Mouse (Mus musculus) MEL (cell line): Measurements from ENCODE around the gene Asb2. TPM values are rescaled to one million over a fixed set of nuclear protein-coding genes. Genes with fewer than 3 reads are reported as not detected.

ENCODE experiments used
- DNase-seq: peaks from one replicate; pipeline ENCODE4 v3.0.0; 2011; ENCODE audit warnings: low read depth, low spot score
- H3K27ac ChIP-seq: 2 replicates; pipeline ENCODE4 v1.5.1; 2012; ENCODE audit warnings: low read depth, mild to moderate bottlenecking, control low read depth, low read length, moderate library complexity; ENCODE audit not compliant: control insufficient read depth
- H3K27me3 ChIP-seq, 2 experiments: fragments of 150-350 bp in 1 of 2; sonication (generic) in 1 of 2; 2 replicates each; pipeline ENCODE4 v1.6.1; 2012; ENCODE audit warnings: low read length in 2 of 2, mild to moderate bottlenecking in 2 of 2, improper control_type of control experiment in 1 of 2, moderate library complexity in 1 of 2; ENCODE audit not compliant: insufficient read depth in 2 of 2, control insufficient read depth in 1 of 2
- H3K36me3 ChIP-seq, 2 experiments: 2 replicates each; pipeline ENCODE4 v1.6.1; 2012 to 2014; ENCODE audit warnings: low read length in 2 of 2, improper control_type of control experiment in 1 of 2, inconsistent platforms in 1 of 2, mild to moderate bottlenecking in 1 of 2; ENCODE audit not compliant: insufficient read depth in 2 of 2, control insufficient read depth in 1 of 2
- H3K4me1 ChIP-seq, 2 experiments: fragments of 150-350 bp in 1 of 2; sonication (generic) in 1 of 2; 2 replicates each; pipeline ENCODE4 v1.6.1; 2012; ENCODE audit warnings: low read length in 2 of 2, improper control_type of control experiment in 1 of 2, mild to moderate bottlenecking in 1 of 2; ENCODE audit not compliant: insufficient read depth in 2 of 2, control insufficient read depth in 1 of 2
- H3K4me3 ChIP-seq, 2 experiments: fragments of 150-350 bp in 1 of 2; sonication (generic) in 1 of 2; 2 replicates each; pipeline ENCODE4 v1.5.1; 2012; ENCODE audit warnings: low read depth in 2 of 2, low read length in 2 of 2, mild to moderate bottlenecking in 2 of 2, moderate library complexity in 2 of 2, control low read depth in 1 of 2, improper control_type of control experiment in 1 of 2; ENCODE audit not compliant: control insufficient read depth in 1 of 2, insufficient read depth in 1 of 2
- H3K79me2 ChIP-seq: 2 replicates; pipeline ENCODE4 v1.6.1; 2012; ENCODE audit warnings: mild to moderate bottlenecking, low read length, moderate library complexity; ENCODE audit not compliant: control insufficient read depth, poor library complexity, insufficient read depth
- H3K9ac ChIP-seq: 2 replicates; pipeline ENCODE4 v1.6.1; 2012; ENCODE audit warnings: low read depth, mild to moderate bottlenecking, control low read depth, low read length, moderate library complexity; ENCODE audit not compliant: control insufficient read depth, poor library complexity, severe bottlenecking
- H3K9me3 ChIP-seq: fragments of 150-350 bp; sonication (generic); replicated peaks from 2 replicates; pipeline ENCODE4 v1.6.1; 2012; ENCODE audit warnings: mild to moderate bottlenecking, low read length, improper control_type of control experiment, moderate library complexity; ENCODE audit not compliant: insufficient read depth
- CTCF ChIP-seq, 3 experiments: IDR thresholded peaks in 2 of 3; conservative IDR thresholded peaks in 1 of 3; 2 replicates each; pipeline ENCODE4 v1.5.1; 2011 to 2012; ENCODE audit warnings: low read length in 3 of 3, low read depth in 2 of 3, mild to moderate bottlenecking in 2 of 3, improper control_type of control experiment in 1 of 3, inconsistent platforms in 1 of 3, mixed read lengths in 1 of 3, moderate library complexity in 1 of 3; ENCODE audit not compliant: control insufficient read depth in 1 of 3, insufficient read depth in 1 of 3, poor library complexity in 1 of 3, severe bottlenecking in 1 of 3
- ELF1 ChIP-seq: IDR thresholded peaks from 2 replicates; pipeline ENCODE4 v1.6.1; 2014; ENCODE audit warnings: low read depth, mild to moderate bottlenecking, inconsistent platforms, low read length, improper control_type of control experiment, moderate library complexity
- GATA1 ChIP-seq: IDR thresholded peaks from 2 replicates; pipeline ENCODE4 v1.6.1; 2011; ENCODE audit warnings: low read depth, low read length, improper control_type of control experiment
- JUND ChIP-seq: IDR thresholded peaks from 2 replicates; pipeline ENCODE4 v1.6.1; 2011; ENCODE audit warnings: low read depth, mild to moderate bottlenecking, improper control_type of control experiment, low read length
- MAFK ChIP-seq: IDR thresholded peaks from 2 replicates; pipeline ENCODE4 v1.6.1; 2011; ENCODE audit warnings: low read depth, mild to moderate bottlenecking, low read length, improper control_type of control experiment, borderline replicate concordance
- MXI1 ChIP-seq: IDR thresholded peaks from 2 replicates; pipeline ENCODE4 v1.6.1; 2011; ENCODE audit warnings: mild to moderate bottlenecking, low read depth, low read length, improper control_type of control experiment
- MYB ChIP-seq: IDR thresholded peaks from 2 replicates; pipeline ENCODE4 v1.6.1; 2011; ENCODE audit warnings: mild to moderate bottlenecking, low read depth, low read length, improper control_type of control experiment
- POLR2AphosphoS2 ChIP-seq: IDR thresholded peaks from 2 replicates; pipeline ENCODE4 v1.6.1; 2011; ENCODE audit warnings: low read length, improper control_type of control experiment
- RAD21 ChIP-seq: IDR thresholded peaks from 2 replicates; pipeline ENCODE4 v1.6.1; 2011; ENCODE audit warnings: mild to moderate bottlenecking, low read depth, low read length, improper control_type of control experiment
- RCOR1 ChIP-seq: IDR thresholded peaks from 2 replicates; pipeline ENCODE4 v1.6.1; 2012; ENCODE audit warnings: low read depth, mild to moderate bottlenecking, inconsistent platforms, low read length, improper control_type of control experiment
- SMC3 ChIP-seq: IDR thresholded peaks from 2 replicates; pipeline ENCODE4 v1.6.1; 2011; ENCODE audit warnings: low read depth, low read length, improper control_type of control experiment
- TAL1 ChIP-seq: IDR thresholded peaks from 2 replicates; pipeline ENCODE4 v1.6.1; 2012; ENCODE audit warnings: mild to moderate bottlenecking, inconsistent platforms, low read length, moderate library complexity, mixed read lengths
- TCF12 ChIP-seq: IDR thresholded peaks from 2 replicates; pipeline ENCODE4 v1.6.1; 2014; ENCODE audit warnings: low read depth, mild to moderate bottlenecking, inconsistent platforms, low read length, improper control_type of control experiment, moderate library complexity
- USF1 ChIP-seq: IDR thresholded peaks from 2 replicates; pipeline ENCODE4 v1.6.1; 2014; ENCODE audit warnings: low read depth, mild to moderate bottlenecking, inconsistent platforms, low read length, improper control_type of control experiment, moderate library complexity
- ZC3H11A ChIP-seq: IDR thresholded peaks from 2 replicates; pipeline ENCODE4 v1.6.1; 2012; ENCODE audit warnings: low read depth, mild to moderate bottlenecking, inconsistent platforms, low read length, improper control_type of control experiment
- ZKSCAN1 ChIP-seq: IDR thresholded peaks from 2 replicates; pipeline ENCODE4 v1.6.1; 2012; ENCODE audit warnings: low read depth, mild to moderate bottlenecking, inconsistent platforms, low read length, improper control_type of control experiment, moderate library complexity
- ZMIZ1 ChIP-seq: IDR thresholded peaks from 2 replicates; pipeline ENCODE4 v1.6.1; 2012; ENCODE audit warnings: low read depth, mild to moderate bottlenecking, inconsistent platforms, low read length, improper control_type of control experiment, moderate library complexity
- ZNF384 ChIP-seq: IDR thresholded peaks from 2 replicates; pipeline ENCODE4 v1.6.1; 2012; ENCODE audit warnings: low read depth, mild to moderate bottlenecking, inconsistent platforms, low read length, improper control_type of control experiment
- polyA plus RNA-seq, 2 experiments: library from polyadenylated mRNA; stranded (reverse) in 1 of 2; unstranded in 1 of 2; fragments of >175 nt in 1 of 2; fragments of >200 nt in 1 of 2; gene quantifications; 2 replicates each; pipeline versions ENCODE4 v1.2.1 to v1.2.4; 2012; ENCODE audit warnings: low replicate concordance in 2 of 2, low read depth in 1 of 2; ENCODE audit not compliant: insufficient read length in 2 of 2, insufficient read depth in 1 of 2, missing spikeins in 1 of 2
- total RNA-seq: library from RNA; depleted of rRNA; stranded (reverse); fragments of 300-350 nt; gene quantifications from 2 replicates; pipeline ENCODE4 v1.2.3, GENCODE M21; 2012

Asb2 gene
- total and polyA plus RNA-seq, 3 experiments = 0.18 TPM; not detected in 2

DNA sequence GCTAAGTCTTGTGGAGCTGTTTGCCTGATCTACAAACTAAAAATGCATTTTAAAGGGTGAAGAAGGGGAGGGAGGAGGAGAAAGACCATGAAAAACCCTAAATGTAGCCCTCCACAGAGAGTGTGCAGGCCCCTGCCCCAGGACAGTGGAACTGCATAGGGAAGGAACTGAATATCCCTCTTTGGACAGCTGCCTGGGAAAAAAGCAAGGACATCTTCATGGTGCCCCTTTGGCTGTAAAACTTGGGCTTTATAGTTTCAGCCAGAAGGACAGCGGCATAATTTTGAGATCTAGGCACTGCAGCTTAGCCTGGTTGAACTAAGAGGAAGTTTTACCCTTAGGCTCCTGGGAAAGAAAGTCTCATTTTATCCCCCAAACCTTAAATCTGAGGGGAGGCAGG lies 52.8 kb downstream of the Asb2 start:
- Histone ChIP-seq H3K36me3 (no peaks in the 10 kb centered on the region), H3K4me3 (no peak overlapping the region), H3K4me1 (no peaks in the 10 kb centered on the region), H3K79me2 (no peaks in the 10 kb centered on the region), H3K9ac (no peak overlapping the region), H3K27ac (no peak overlapping the region), H3K27me3 (no peaks in the 10 kb centered on the region), H3K9me3 (no peaks in the 10 kb centered on the region)
- no peak for TF ChIP-seq TCF12
- TF ChIP-seq RCOR1 = no peak
- TF ChIP-seq POLR2AphosphoS2 = no peak
- no peak for TF ChIP-seq ZNF384
- no peak for TF ChIP-seq MYB
- no peak for TF ChIP-seq ZKSCAN1
- no peak for TF ChIP-seq GATA1
- TF ChIP-seq ZMIZ1 = no peak
- no peak for DNase-seq

DNA sequence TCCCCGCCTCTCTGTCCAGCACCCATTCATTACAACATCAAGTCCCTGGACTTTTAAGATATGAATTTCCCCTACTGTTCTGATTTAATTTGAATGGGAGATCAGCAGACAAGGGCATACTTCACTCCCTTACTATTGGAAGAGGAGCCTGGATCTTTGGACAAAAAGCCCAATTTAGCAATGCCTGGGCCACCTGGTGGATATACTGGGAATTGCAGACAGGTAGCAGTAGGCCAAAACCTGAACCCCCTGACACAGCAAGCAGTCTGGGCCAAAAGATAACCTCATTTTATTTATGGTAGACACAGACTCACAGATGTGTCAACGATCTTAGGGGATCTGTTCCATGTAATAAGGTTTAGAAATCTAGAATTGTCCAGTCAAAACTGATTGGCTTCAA lies 54.2 kb downstream of the Asb2 start:
- Histone ChIP-seq H3K27ac (no peak overlapping the region), H3K9me3 (no peaks in the 10 kb centered on the region), H3K9ac (no peak overlapping the region), H3K4me3 (no peak overlapping the region), H3K27me3 (no peaks in the 10 kb centered on the region), H3K36me3 (no peaks in the 10 kb centered on the region), H3K79me2 (no peaks in the 10 kb centered on the region), H3K4me1 (no peaks in the 10 kb centered on the region)
- TF ChIP-seq ELF1 = no peak
- no peak for TF ChIP-seq POLR2AphosphoS2
- no peak for TF ChIP-seq ZC3H11A
- TF ChIP-seq JUND = no peak
- peak; percentile 52 to 86 (median 59) for TF ChIP-seq CTCF (IDR thresholded peaks at IDR 0.05 in 2 of 3, conservative IDR thresholded peaks at IDR 0.05 in 1 of 3; ENCODE audit: control insufficient read depth in 1 of 3, insufficient read depth in 1 of 3, low read depth in 2 of 3, low read length in 3 of 3, poor library complexity in 1 of 3, severe bottlenecking in 1 of 3)
- TF ChIP-seq RAD21 = peak; percentile 21
- no peak for TF ChIP-seq USF1
- peak; percentile 57 for TF ChIP-seq SMC3
- no peak for TF ChIP-seq MAFK
- no peak for TF ChIP-seq TAL1
- peak; percentile 34 for DNase-seq

- no peak overlapping the region for H3K4me3 ChIP-seq
- no peaks in the 10 kb centered on the region for H3K36me3 ChIP-seq
- H3K9ac ChIP-seq = no peak overlapping the region
- H3K4me1 ChIP-seq = no peaks in the 10 kb centered on the region
- no peaks in the 10 kb centered on the region for H3K27me3 ChIP-seq
- TF ChIP-seq MXI1 = no peak
- TF ChIP-seq ZKSCAN1 = no peak
- no peak overlapping the region for H3K27ac ChIP-seq
- no peak for DNase-seq
- H3K9me3 ChIP-seq = no peaks in the 10 kb centered on the region
- no peaks in the 10 kb centered on the region for H3K79me2 ChIP-seq
Measured at GRCm38 (mm10) chr12:103300493-103300892, 55.3 kb downstream of the Asb2 start.
